Mouse (Mus musculus): ENCODE data around the gene Cmtm8. TPM values are rescaled to one million over a fixed set of nuclear protein-coding genes. Genes with fewer than 3 reads are reported as not detected.
A peak's percentile ranks its signal among the peaks of the same experiment; 100 is the strongest.

Gene Cmtm8
- polyA plus RNA-seq, 1 experiment = 8.2 TPM

DNA sequence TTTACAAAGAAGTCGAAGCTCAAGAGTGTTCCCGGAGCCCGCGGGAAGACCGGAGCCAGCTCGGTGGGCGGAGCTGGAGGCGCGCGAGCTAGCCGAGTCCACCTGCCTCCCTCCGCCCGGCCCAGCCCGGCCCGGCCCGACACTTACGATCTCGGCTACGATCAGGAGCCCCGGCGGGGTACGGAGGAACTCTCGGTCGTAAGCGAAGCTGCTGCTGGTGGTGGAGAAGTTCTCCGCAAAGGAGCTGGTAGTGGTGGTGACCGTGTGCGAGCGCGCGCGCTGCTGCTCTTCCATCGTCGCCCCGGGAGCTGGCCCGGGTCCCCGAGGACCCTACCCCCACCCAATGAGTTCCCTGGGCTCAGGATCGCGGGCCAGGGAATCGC is 331 bp downstream of the Cmtm8 start:
- TF ChIP-seq CTCF (IDR thresholded peaks at IDR 0.05; ENCODE audit: low read depth, low read length) (no peak), POLR2A (IDR thresholded peaks at IDR 0.05; ENCODE audit: insufficient read depth, low read length) (no peak), EP300 (IDR thresholded peaks at IDR 0.05; ENCODE audit: insufficient read depth, low read depth, low read length) (no peak)
- H3K27ac ChIP-seq (ENCODE audit: insufficient read depth, low read length) = no peak overlapping the region
- H3K4me3 ChIP-seq (ENCODE audit: low read depth, low read length) = peak overlapping the region; percentile 86
- peak overlapping the region; percentile 87 for H3K9ac ChIP-seq (ENCODE audit: low read depth, poor library complexity, severe bottlenecking)
- H3K27me3 ChIP-seq (ENCODE audit: control insufficient read depth, insufficient read depth, low read length, poor library complexity, severe bottlenecking) = no peaks in the 10 kb centered on the region
- H3K9me3 ChIP-seq (replicated peaks; ENCODE audit: control insufficient read depth, insufficient read depth, low read length, poor library complexity, severe bottlenecking) = no peaks in the 10 kb centered on the region
- no peaks in the 10 kb centered on the region for H3K4me1 ChIP-seq (ENCODE audit: control insufficient read depth, insufficient read depth, low read length)
- H3K36me3 ChIP-seq (ENCODE audit: control insufficient read depth, insufficient read depth, low read length, poor library complexity, severe bottlenecking) = no peaks in the 10 kb centered on the region

DNA sequence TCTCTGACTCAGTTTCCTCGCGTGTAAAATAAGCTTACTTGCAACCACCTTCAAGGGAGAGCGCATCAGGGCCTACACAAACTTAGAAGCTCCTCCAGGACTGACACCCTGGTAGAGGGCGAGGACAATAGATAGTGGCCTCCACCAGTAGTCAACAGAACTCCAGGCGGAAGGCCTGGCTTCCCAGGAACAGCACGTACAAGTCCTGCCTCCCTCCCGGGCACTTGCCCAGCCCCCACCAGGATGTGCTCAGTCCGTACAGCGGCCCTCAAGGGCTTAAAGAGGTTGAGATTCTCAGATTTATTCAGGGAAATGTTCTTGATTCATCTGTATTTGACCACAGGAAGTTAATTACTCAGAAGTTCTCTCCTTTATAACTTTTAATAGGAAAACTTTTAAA is 1.1 kb downstream of the Cmtm8 start:
- TF ChIP-seq EP300 (IDR thresholded peaks at IDR 0.05; ENCODE audit: insufficient read depth, low read depth, low read length) = no peak
- TF ChIP-seq POLR2A (IDR thresholded peaks at IDR 0.05; ENCODE audit: insufficient read depth, low read length) = no peak
- no peak for TF ChIP-seq CTCF (IDR thresholded peaks at IDR 0.05; ENCODE audit: low read depth, low read length)
- no peak overlapping the region for H3K27ac ChIP-seq (ENCODE audit: insufficient read depth, low read length)
- H3K9ac ChIP-seq (ENCODE audit: low read depth, poor library complexity, severe bottlenecking) = no peak overlapping the region
- no peaks in the 10 kb centered on the region for H3K27me3 ChIP-seq (ENCODE audit: control insufficient read depth, insufficient read depth, low read length, poor library complexity, severe bottlenecking)
- no peaks in the 10 kb centered on the region for H3K4me1 ChIP-seq (ENCODE audit: control insufficient read depth, insufficient read depth, low read length)
- no peaks in the 10 kb centered on the region for H3K9me3 ChIP-seq (replicated peaks; ENCODE audit: control insufficient read depth, insufficient read depth, low read length, poor library complexity, severe bottlenecking)
- H3K4me3 ChIP-seq (ENCODE audit: low read depth, low read length) = 0 out of 2 replicates have a peak overlapping the region, but pooled peaks have one; percentile 86
- no peaks in the 10 kb centered on the region for H3K36me3 ChIP-seq (ENCODE audit: control insufficient read depth, insufficient read depth, low read length, poor library complexity, severe bottlenecking)

DNA sequence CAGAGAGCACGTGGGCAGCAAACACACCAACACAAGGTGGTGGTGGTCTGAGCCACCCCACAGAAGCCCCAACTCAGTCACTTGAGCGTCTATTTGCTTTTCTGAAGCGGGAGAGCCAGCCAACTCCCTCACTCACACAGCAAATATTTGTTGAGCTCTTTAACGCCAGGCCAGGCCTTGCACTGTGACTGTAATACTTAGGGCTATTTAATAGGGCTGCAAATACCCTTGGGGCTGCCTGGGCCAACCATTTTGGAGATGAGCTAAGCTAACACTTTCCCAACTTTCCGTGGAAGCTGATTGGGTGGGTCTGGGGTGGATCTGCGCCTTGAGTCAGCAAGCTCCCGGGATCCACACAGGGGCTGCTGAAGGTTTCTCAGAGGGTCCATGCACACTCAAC is 1.7 kb downstream of the Cmtm8 start:
- Histone ChIP-seq H3K4me3 (ENCODE audit: low read depth, low read length) (no peak overlapping the region), H3K27me3 (ENCODE audit: control insufficient read depth, insufficient read depth, low read length, poor library complexity, severe bottlenecking) (no peaks in the 10 kb centered on the region), H3K27ac (ENCODE audit: insufficient read depth, low read length) (no peak overlapping the region)

DNA sequence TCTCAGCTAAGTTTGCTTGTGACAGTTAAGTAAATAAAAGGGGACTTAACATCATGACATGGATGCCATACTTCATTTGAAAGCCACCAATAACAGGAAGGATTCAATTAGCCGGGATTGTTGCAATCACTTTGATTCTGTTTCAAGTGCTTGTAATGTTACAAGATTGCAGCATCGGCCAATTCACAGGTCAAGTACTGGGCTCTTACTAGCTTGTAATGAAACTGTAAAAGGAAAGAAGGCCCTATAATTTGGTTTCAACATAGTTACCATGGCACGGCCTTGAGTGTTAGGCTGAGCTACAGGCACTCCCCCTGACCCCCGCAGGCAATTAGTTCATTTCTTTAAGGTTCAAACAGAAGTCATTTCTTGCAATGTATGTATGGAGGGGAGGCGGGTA is 5.1 kb downstream of the Cmtm8 start:
- Histone ChIP-seq H3K9ac (ENCODE audit: low read depth, poor library complexity, severe bottlenecking) (no peak overlapping the region), H3K4me1 (ENCODE audit: control insufficient read depth, insufficient read depth, low read length) (no peaks in the 10 kb centered on the region), H3K9me3 (replicated peaks; ENCODE audit: control insufficient read depth, insufficient read depth, low read length, poor library complexity, severe bottlenecking) (no peaks in the 10 kb centered on the region), H3K4me3 (ENCODE audit: low read depth, low read length) (no peak overlapping the region), H3K27me3 (ENCODE audit: control insufficient read depth, insufficient read depth, low read length, poor library complexity, severe bottlenecking) (no peaks in the 10 kb centered on the region), H3K27ac (ENCODE audit: insufficient read depth, low read length) (no peak overlapping the region), H3K36me3 (ENCODE audit: control insufficient read depth, insufficient read depth, low read length, poor library complexity, severe bottlenecking) (no peaks in the 10 kb centered on the region)
- TF ChIP-seq EP300 (IDR thresholded peaks at IDR 0.05; ENCODE audit: insufficient read depth, low read depth, low read length) = no peak
- no peak for TF ChIP-seq CTCF (IDR thresholded peaks at IDR 0.05; ENCODE audit: low read depth, low read length)
- no peak for TF ChIP-seq POLR2A (IDR thresholded peaks at IDR 0.05; ENCODE audit: insufficient read depth, low read length)

More for the DNA sequence above, 1.7 kb downstream of the Cmtm8 start:
- no peaks in the 10 kb centered on the region for H3K9me3 ChIP-seq (replicated peaks; ENCODE audit: control insufficient read depth, insufficient read depth, low read length, poor library complexity, severe bottlenecking)
- H3K9ac ChIP-seq (ENCODE audit: low read depth, poor library complexity, severe bottlenecking) = no peak overlapping the region
- no peaks in the 10 kb centered on the region for H3K4me1 ChIP-seq (ENCODE audit: control insufficient read depth, insufficient read depth, low read length)
- no peaks in the 10 kb centered on the region for H3K36me3 ChIP-seq (ENCODE audit: control insufficient read depth, insufficient read depth, low read length, poor library complexity, severe bottlenecking)
- TF ChIP-seq CTCF (IDR thresholded peaks at IDR 0.05; ENCODE audit: low read depth, low read length) = no peak
- TF ChIP-seq POLR2A (IDR thresholded peaks at IDR 0.05; ENCODE audit: insufficient read depth, low read length) = no peak
- no peak for TF ChIP-seq EP300 (IDR thresholded peaks at IDR 0.05; ENCODE audit: insufficient read depth, low read depth, low read length)

DNA sequence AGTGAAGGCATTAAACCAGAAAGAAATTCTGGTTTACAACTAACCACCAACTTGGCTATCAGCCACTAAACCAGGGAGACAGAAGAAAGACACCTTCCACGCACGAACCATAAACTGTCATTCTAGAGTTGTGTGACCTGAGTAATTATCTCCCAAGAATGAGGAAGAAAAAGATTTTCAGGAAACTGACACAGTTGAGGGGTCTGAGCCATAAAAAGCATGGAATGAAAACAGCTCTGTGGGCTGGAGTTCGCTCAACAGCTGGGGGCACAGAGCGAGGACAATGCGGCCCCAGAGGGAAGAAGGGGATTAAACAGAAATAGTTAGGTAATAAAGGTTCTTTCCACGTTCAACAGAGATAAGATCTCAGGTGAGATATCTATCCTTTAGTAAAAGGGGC is 12.4 kb downstream of the Cmtm8 start:
- H3K9me3 ChIP-seq (replicated peaks; ENCODE audit: control insufficient read depth, insufficient read depth, low read length, poor library complexity, severe bottlenecking) = no peaks in the 10 kb centered on the region
- no peak overlapping the region for H3K9ac ChIP-seq (ENCODE audit: low read depth, poor library complexity, severe bottlenecking)
- TF ChIP-seq EP300 (IDR thresholded peaks at IDR 0.05; ENCODE audit: insufficient read depth, low read depth, low read length) = no peak
- TF ChIP-seq CTCF (IDR thresholded peaks at IDR 0.05; ENCODE audit: low read depth, low read length) = no peak
- TF ChIP-seq POLR2A (IDR thresholded peaks at IDR 0.05; ENCODE audit: insufficient read depth, low read length) = no peak
- no peaks in the 10 kb centered on the region for H3K36me3 ChIP-seq (ENCODE audit: control insufficient read depth, insufficient read depth, low read length, poor library complexity, severe bottlenecking)
- no peak overlapping the region for H3K4me3 ChIP-seq (ENCODE audit: low read depth, low read length)
- no peak overlapping the region for H3K27ac ChIP-seq (ENCODE audit: insufficient read depth, low read length)
- H3K4me1 ChIP-seq (ENCODE audit: control insufficient read depth, insufficient read depth, low read length) = no peaks in the 10 kb centered on the region
- no peaks in the 10 kb centered on the region for H3K27me3 ChIP-seq (ENCODE audit: control insufficient read depth, insufficient read depth, low read length, poor library complexity, severe bottlenecking)

DNA sequence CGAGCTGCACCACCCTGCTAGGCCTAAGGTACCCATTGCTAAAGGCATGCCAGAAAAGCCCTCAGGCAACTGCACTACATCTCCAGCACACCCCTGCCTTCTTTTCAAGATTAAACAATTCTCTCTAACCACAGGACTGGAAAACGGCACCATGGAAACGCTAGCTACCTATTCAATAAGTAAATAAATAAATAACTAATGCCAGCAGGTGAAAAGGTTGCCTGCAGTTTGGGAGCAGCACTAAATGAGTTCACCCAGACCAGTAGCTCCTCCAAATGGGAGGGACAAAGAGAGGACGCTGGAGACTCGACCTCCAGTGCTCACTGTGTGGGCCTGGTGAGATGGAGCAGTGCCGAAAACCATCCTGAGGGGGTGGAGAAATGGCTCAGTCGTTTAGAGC is 13.6 kb downstream of the Cmtm8 start:
- no peak overlapping the region for H3K4me3 ChIP-seq (ENCODE audit: low read depth, low read length)
- no peaks in the 10 kb centered on the region for H3K36me3 ChIP-seq (ENCODE audit: control insufficient read depth, insufficient read depth, low read length, poor library complexity, severe bottlenecking)
- no peak for TF ChIP-seq EP300 (IDR thresholded peaks at IDR 0.05; ENCODE audit: insufficient read depth, low read depth, low read length)
- no peak for TF ChIP-seq CTCF (IDR thresholded peaks at IDR 0.05; ENCODE audit: low read depth, low read length)
- TF ChIP-seq POLR2A (IDR thresholded peaks at IDR 0.05; ENCODE audit: insufficient read depth, low read length) = no peak
- H3K27ac ChIP-seq (ENCODE audit: insufficient read depth, low read length) = no peak overlapping the region
- no peaks in the 10 kb centered on the region for H3K4me1 ChIP-seq (ENCODE audit: control insufficient read depth, insufficient read depth, low read length)
- H3K27me3 ChIP-seq (ENCODE audit: control insufficient read depth, insufficient read depth, low read length, poor library complexity, severe bottlenecking) = no peaks in the 10 kb centered on the region
- no peak overlapping the region for H3K9ac ChIP-seq (ENCODE audit: low read depth, poor library complexity, severe bottlenecking)
- H3K9me3 ChIP-seq (replicated peaks; ENCODE audit: control insufficient read depth, insufficient read depth, low read length, poor library complexity, severe bottlenecking) = no peaks in the 10 kb centered on the region
